Mouse (Mus musculus) testis, adult 2 months (tissue): ENCODE measurements around the gene Arhgef3. TPM values are rescaled to one million over a fixed set of nuclear protein-coding genes. Genes with fewer than 3 reads are reported as not detected.
A peak's percentile ranks its signal among the peaks of the same experiment; 100 is the strongest.

Experiments
- H3K27ac ChIP-seq: fragments of 200-500 bp; 2 replicates; pipeline ENCODE4 v1.5.1; 2012; ENCODE audit warnings: low read depth, low read length; ENCODE audit not compliant: control insufficient read depth, insufficient read depth
- H3K27me3 ChIP-seq: fragments of 200-500 bp; 2 replicates; pipeline ENCODE4 v1.6.1; 2012; ENCODE audit warnings: mild to moderate bottlenecking, low read length, moderate library complexity; ENCODE audit not compliant: control insufficient read depth, insufficient read depth
- H3K36me3 ChIP-seq: fragments of 200-500 bp; 2 replicates; pipeline ENCODE4 v1.6.1; 2012; ENCODE audit warnings: mild to moderate bottlenecking, low read length; ENCODE audit not compliant: control insufficient read depth, insufficient read depth
- H3K4me1 ChIP-seq: fragments of 200-500 bp; 2 replicates; pipeline ENCODE4 v1.6.1; 2012; ENCODE audit warnings: low read length; ENCODE audit not compliant: control insufficient read depth, insufficient read depth
- H3K4me3 ChIP-seq: fragments of 200-500 bp; 2 replicates; pipeline ENCODE4 v1.5.1; 2012; ENCODE audit warnings: low read depth, mild to moderate bottlenecking, low read length, moderate library complexity, mixed read lengths; ENCODE audit not compliant: control insufficient read depth
- CTCF ChIP-seq: fragments of 200-500 bp; IDR thresholded peaks from 2 replicates; pipeline ENCODE4 v1.5.1; 2012; ENCODE audit warnings: low read depth, mild to moderate bottlenecking, inconsistent platforms, low read length, moderate library complexity; ENCODE audit not compliant: control insufficient read depth, insufficient read depth, insufficient replicate concordance
- POLR2A ChIP-seq: fragments of 200-500 bp; IDR thresholded peaks from 2 replicates; pipeline ENCODE4 v1.6.1; 2012; ENCODE audit warnings: low read depth, mild to moderate bottlenecking, inconsistent platforms, low read length, moderate library complexity; ENCODE audit not compliant: control insufficient read depth
- polyA plus RNA-seq: library from polyadenylated mRNA; depleted of rRNA; stranded (reverse); fragments of >200 nt; gene quantifications from 2 replicates; pipeline ENCODE4 v1.2.3, GENCODE M21; 2012

Gene Arhgef3
- polyA plus RNA-seq, 1 experiment, result 7.7 TPM

- Histone ChIP-seq H3K36me3 (no peaks in the 10 kb centered on the region), H3K27ac (no peak overlapping the region), H3K4me1 (peaks cover 5% of the 10 kb centered on the region; the same call in 1 of the 2 replicates), H3K4me3 (no peak overlapping the region), H3K27me3 (no peaks in the 10 kb centered on the region)
- TF ChIP-seq POLR2A (no peak), CTCF (no peak)
Observed at GRCm38 (mm10) chr14:27226288-27226687, 111.6 kb downstream of the Arhgef3 start.

DNA sequence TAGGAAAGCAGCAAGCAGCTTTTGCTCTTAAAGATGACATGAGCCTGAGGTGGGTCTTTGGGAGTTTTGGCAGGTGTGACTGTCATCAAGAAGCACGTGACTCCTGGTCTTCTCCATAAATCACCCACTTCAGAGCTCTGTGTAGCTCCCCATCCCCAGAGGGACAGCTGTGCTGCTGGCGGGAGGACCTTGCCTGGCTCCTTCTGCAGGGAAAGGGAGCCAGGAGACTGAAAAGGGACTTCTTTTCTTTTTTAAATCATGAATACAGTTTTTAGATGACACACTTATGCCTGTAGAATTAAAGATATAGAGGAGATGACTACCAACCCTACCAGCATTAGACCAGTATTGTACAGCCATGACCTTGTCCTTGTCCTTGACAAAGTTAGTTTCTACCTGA is 113.6 kb downstream of the Arhgef3 start:
- no peak overlapping the region for H3K4me3 ChIP-seq
- H3K27me3 ChIP-seq, result no peaks in the 10 kb centered on the region
- H3K4me1 ChIP-seq, result peaks cover 12% of the 10 kb centered on the region
- TF ChIP-seq CTCF (no peak), POLR2A (no peak)
- no peaks in the 10 kb centered on the region for H3K36me3 ChIP-seq
- no peak overlapping the region for H3K27ac ChIP-seq

DNA sequence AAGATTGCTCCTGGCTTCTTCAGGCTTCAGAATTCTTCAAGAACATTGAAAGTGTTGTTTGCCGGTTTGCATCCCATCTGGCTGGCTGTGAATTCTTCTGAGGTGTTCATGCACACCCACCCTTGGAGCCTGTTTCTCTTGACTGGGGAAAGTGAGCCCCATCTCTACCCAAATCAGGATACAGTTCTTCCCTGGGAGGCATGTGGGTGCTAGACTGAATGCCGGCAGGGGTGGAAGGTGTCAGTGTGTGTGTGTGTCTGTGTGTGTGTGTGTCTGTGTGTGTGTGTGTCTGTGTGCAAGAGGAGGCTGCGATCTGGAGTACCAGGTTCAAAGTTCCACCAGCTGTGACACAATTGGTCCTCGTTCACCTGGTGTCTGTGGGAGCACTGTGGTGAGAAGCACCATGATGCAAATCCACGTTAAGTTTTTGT is 114.3 kb downstream of the Arhgef3 start:
- Histone ChIP-seq H3K4me3 (no peak overlapping the region), H3K27ac (no peak overlapping the region), H3K4me1 (peaks cover 12% of the 10 kb centered on the region), H3K27me3 (no peaks in the 10 kb centered on the region), H3K36me3 (no peaks in the 10 kb centered on the region)
- no peak for TF ChIP-seq POLR2A
- TF ChIP-seq CTCF, result no peak

DNA sequence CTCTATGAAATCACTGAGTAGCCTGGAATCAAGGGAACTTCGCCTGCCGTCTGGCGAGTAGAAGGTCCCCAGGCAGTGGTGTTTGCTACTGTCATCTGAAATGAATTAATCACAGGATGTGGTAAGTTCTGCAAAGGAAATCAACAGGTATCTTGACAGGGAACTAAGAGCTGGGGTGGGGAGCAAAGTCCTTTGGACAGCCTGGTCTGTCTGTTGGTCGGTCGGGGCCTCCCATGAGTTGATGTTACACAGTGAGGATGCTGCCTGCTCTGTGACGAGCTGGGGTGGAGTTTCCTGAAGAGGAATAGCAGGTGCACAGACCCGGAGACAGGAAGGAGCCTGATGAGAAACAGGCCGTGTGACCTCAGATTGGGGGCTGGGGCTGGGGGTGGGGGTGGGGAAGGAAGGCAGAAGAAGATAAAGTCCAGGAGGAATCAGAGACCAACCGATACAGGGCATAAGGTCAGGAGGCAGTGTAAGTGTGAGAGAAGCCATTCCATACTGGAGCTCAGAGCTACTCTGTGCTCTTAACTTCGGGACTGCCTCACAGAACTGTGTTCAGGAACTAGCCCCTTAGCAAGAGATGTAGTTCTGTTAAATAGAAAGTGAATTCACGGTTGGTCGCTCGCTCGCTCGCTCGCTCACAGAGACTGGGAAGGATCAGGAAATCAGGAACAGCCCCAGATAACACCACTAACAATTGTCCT is 114.9 kb downstream of the Arhgef3 start:
- peaks cover 12% of the 10 kb centered on the region for H3K4me1 ChIP-seq
- no peaks in the 10 kb centered on the region for H3K36me3 ChIP-seq
- no peak overlapping the region for H3K4me3 ChIP-seq
- no peak for TF ChIP-seq POLR2A
- TF ChIP-seq CTCF, result no peak
- no peaks in the 10 kb centered on the region for H3K27me3 ChIP-seq
- H3K27ac ChIP-seq, result no peak overlapping the region

GRCm38 (mm10) chr14:27230262-27231022 is 115.7 kb downstream of the Arhgef3 start:
- H3K4me3 ChIP-seq, result no peak overlapping the region
- H3K27ac ChIP-seq, result no peak overlapping the region
- TF ChIP-seq POLR2A (no peak), CTCF (no peak)
- H3K4me1 ChIP-seq, result peaks cover 12% of the 10 kb centered on the region
- no peaks in the 10 kb centered on the region for H3K36me3 ChIP-seq
- H3K27me3 ChIP-seq, result no peaks in the 10 kb centered on the region

DNA sequence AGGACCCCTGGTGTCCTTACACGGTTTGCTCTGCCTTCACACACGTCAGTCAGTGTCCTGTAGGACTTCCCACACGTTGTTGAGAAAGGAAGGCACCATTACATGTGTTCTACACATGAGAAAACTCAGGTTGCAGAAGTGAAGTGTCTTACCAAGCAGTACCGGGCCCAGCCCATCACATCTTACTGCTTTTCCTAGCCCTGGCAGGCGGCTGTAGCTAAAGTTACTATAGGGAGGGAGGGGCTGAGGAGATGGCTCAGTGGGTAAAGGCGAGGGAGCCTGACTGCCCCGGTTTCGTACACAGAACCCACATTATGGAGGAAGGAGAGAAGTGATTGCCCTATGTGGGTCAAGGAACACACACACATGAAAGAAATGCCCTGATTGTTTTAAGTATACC is 116.8 kb downstream of the Arhgef3 start:
- no peak for TF ChIP-seq POLR2A
- TF ChIP-seq CTCF, result no peak
- Histone ChIP-seq H3K4me1 (peaks cover 12% of the 10 kb centered on the region), H3K27me3 (no peaks in the 10 kb centered on the region), H3K36me3 (no peaks in the 10 kb centered on the region), H3K4me3 (no peak overlapping the region), H3K27ac (no peak overlapping the region)

- Histone ChIP-seq H3K4me1 (peaks cover 12% of the 10 kb centered on the region), H3K27ac (no peak overlapping the region), H3K36me3 (no peaks in the 10 kb centered on the region), H3K27me3 (no peaks in the 10 kb centered on the region), H3K4me3 (peak overlapping the region; percentile 52)
- no peak for TF ChIP-seq CTCF
- TF ChIP-seq POLR2A, result no peak
Observed at GRCm38 (mm10) chr14:27231974-27232780, 117.5 kb downstream of the Arhgef3 start.
